Mouse (Mus musculus): ENCODE results near the gene Sct. TPM values are rescaled to one million over a fixed set of nuclear protein-coding genes. Genes with fewer than 3 reads are reported as not detected.

Sct gene
- polyA plus RNA-seq, 1 experiment from 2014 or later: 1.3 TPM

GRCm38 (mm10) chr7:141302702-141303268, 23.9 kb upstream of the Sct start:
- no peak for TF ChIP-seq EP300 (IDR thresholded peaks at IDR 0.05)
- no peak for TF ChIP-seq CTCF (IDR thresholded peaks at IDR 0.05)
- DNase-seq (ENCODE audit: low spot score): no peak
- Histone ChIP-seq H3K36me3 (ENCODE audit: insufficient read depth, low read length) (peaks cover 29% of the 10 kb centered on the region), H3K9ac (replicated peaks; ENCODE audit: low read depth) (no peak overlapping the region), H3K27me3 (replicated peaks; ENCODE audit: insufficient read depth, low read length) (no peaks in the 10 kb centered on the region), H3K4me1 (ENCODE audit: insufficient read depth, low read depth, low read length) (no peaks in the 10 kb centered on the region), H3K4me2 (replicated peaks; ENCODE audit: low read depth, low read length) (no peak overlapping the region), H3K9me3 (ENCODE audit: low read length) (no peaks in the 10 kb centered on the region), H3K4me3 (ENCODE audit: low read depth, low read length) (no peak overlapping the region), H3K27ac (ENCODE audit: low read length) (no peak overlapping the region)
- 95% methylated on average over 1 of the region's 1 CpGs for WGBS
- no peak for ATAC-seq

- Histone ChIP-seq H3K27me3 (replicated peaks; ENCODE audit: insufficient read depth, low read length) (no peaks in the 10 kb centered on the region), H3K36me3 (ENCODE audit: insufficient read depth, low read length) (peaks cover 29% of the 10 kb centered on the region), H3K4me1 (ENCODE audit: insufficient read depth, low read depth, low read length) (no peaks in the 10 kb centered on the region), H3K4me3 (ENCODE audit: low read depth, low read length) (no peak overlapping the region), H3K27ac (ENCODE audit: low read length) (no peak overlapping the region), H3K4me2 (replicated peaks; ENCODE audit: low read depth, low read length) (no peak overlapping the region), H3K9me3 (ENCODE audit: low read length) (no peaks in the 10 kb centered on the region), H3K9ac (replicated peaks; ENCODE audit: low read depth) (no peak overlapping the region)
- TF ChIP-seq CTCF (IDR thresholded peaks at IDR 0.05) (no peak), EP300 (IDR thresholded peaks at IDR 0.05) (no peak)
- WGBS: 93% methylated on average over 9 of the region's 9 CpGs
- ATAC-seq (no peak), DNase-seq (ENCODE audit: low spot score) (no peak)
Observed at GRCm38 (mm10) chr7:141301386-141301785, 22.5 kb upstream of the Sct start.

- TF ChIP-seq EP300 (IDR thresholded peaks at IDR 0.05) (no peak), CTCF (IDR thresholded peaks at IDR 0.05) (no peak)
- Histone ChIP-seq H3K36me3 (ENCODE audit: insufficient read depth, low read length) (peaks cover 10% of the 10 kb centered on the region; the same call in 1 of the 2 replicates), H3K4me2 (replicated peaks; ENCODE audit: low read depth, low read length) (no peak overlapping the region), H3K4me1 (ENCODE audit: insufficient read depth, low read depth, low read length) (peaks cover under 1% of the 10 kb centered on the region; the same call in 1 of the 2 replicates), H3K9ac (replicated peaks; ENCODE audit: low read depth) (no peak overlapping the region), H3K27ac (ENCODE audit: low read length) (no peak overlapping the region), H3K9me3 (ENCODE audit: low read length) (no peaks in the 10 kb centered on the region), H3K27me3 (replicated peaks; ENCODE audit: insufficient read depth, low read length) (peaks cover 10% of the 10 kb centered on the region), H3K4me3 (ENCODE audit: low read depth, low read length) (no peak overlapping the region)
- no peak for DNase-seq (ENCODE audit: low spot score)
- WGBS: 87% methylated on average over 8 of the region's 8 CpGs
- ATAC-seq: no peak
Observed at GRCm38 (mm10) chr7:141299175-141299574, 20.2 kb upstream of the Sct start.

GRCm38 (mm10) chr7:141297926-141298650, 19.2 kb upstream of the Sct start:
- H3K9me3 ChIP-seq (ENCODE audit: low read length): no peaks in the 10 kb centered on the region
- H3K27ac ChIP-seq (ENCODE audit: low read length): no peak overlapping the region
- no peak overlapping the region for H3K4me2 ChIP-seq (replicated peaks; ENCODE audit: low read depth, low read length)
- peaks cover 6% of the 10 kb centered on the region; the same call in 1 of the 2 replicates for H3K4me1 ChIP-seq (ENCODE audit: insufficient read depth, low read depth, low read length)
- DNase-seq (ENCODE audit: low spot score): no peak
- no peak for ATAC-seq
- H3K4me3 ChIP-seq (ENCODE audit: low read depth, low read length): no peak overlapping the region
- no peak overlapping the region for H3K9ac ChIP-seq (replicated peaks; ENCODE audit: low read depth)
- WGBS: 76% methylated on average over 3 of the region's 3 CpGs
- TF ChIP-seq EP300 (IDR thresholded peaks at IDR 0.05) (no peak), CTCF (IDR thresholded peaks at IDR 0.05) (no peak)
- peaks cover 21% of the 10 kb centered on the region for H3K27me3 ChIP-seq (replicated peaks; ENCODE audit: insufficient read depth, low read length)
- peaks cover 5% of the 10 kb centered on the region; the same call in 1 of the 2 replicates for H3K36me3 ChIP-seq (ENCODE audit: insufficient read depth, low read length)

- 3% methylated on average over 21 of the region's 22 CpGs for WGBS
- Histone ChIP-seq H3K9ac (replicated peaks; ENCODE audit: low read depth) (no peak overlapping the region), H3K9me3 (ENCODE audit: low read length) (no peaks in the 10 kb centered on the region), H3K4me3 (ENCODE audit: low read depth, low read length) (peak overlapping the region; percentile 15; the same call in 1 of the 2 replicates), H3K27me3 (replicated peaks; ENCODE audit: insufficient read depth, low read length) (peaks cover 45% of the 10 kb centered on the region), H3K27ac (ENCODE audit: low read length) (no peak overlapping the region), H3K36me3 (ENCODE audit: insufficient read depth, low read length) (no peaks in the 10 kb centered on the region), H3K4me1 (ENCODE audit: insufficient read depth, low read depth, low read length) (peaks cover 9% of the 10 kb centered on the region; the same call in 1 of the 2 replicates), H3K4me2 (replicated peaks; ENCODE audit: low read depth, low read length) (peak overlapping the region; percentile 54; the same call in 1 of the 2 replicates)
- TF ChIP-seq CTCF (IDR thresholded peaks at IDR 0.05): no peak
- ATAC-seq: peak; percentile 47
- no peak for DNase-seq (ENCODE audit: low spot score)
Observed at GRCm38 (mm10) chr7:141294479-141294878, 15.5 kb upstream of the Sct start.

- Histone ChIP-seq H3K4me3 (ENCODE audit: low read depth, low read length) (peak overlapping the region; percentile 15; the same call in 1 of the 2 replicates), H3K9me3 (ENCODE audit: low read length) (no peaks in the 10 kb centered on the region), H3K36me3 (ENCODE audit: insufficient read depth, low read length) (no peaks in the 10 kb centered on the region), H3K27me3 (replicated peaks; ENCODE audit: insufficient read depth, low read length) (peaks cover 45% of the 10 kb centered on the region), H3K4me2 (replicated peaks; ENCODE audit: low read depth, low read length) (peak overlapping the region; percentile 54), H3K9ac (replicated peaks; ENCODE audit: low read depth) (no peak overlapping the region), H3K4me1 (ENCODE audit: insufficient read depth, low read depth, low read length) (peaks cover 9% of the 10 kb centered on the region; the same call in 1 of the 2 replicates), H3K27ac (ENCODE audit: low read length) (no peak overlapping the region)
- ATAC-seq (peak; percentile 58), DNase-seq (ENCODE audit: low spot score) (peak; percentile 51)
- TF ChIP-seq CTCF (IDR thresholded peaks at IDR 0.05): peak; percentile 33; the same call in 1 of the 2 replicates
- no peak for TF ChIP-seq EP300 (IDR thresholded peaks at IDR 0.05)
- WGBS: 2% methylated on average over 45 of the region's 53 CpGs
Observed at GRCm38 (mm10) chr7:141293852-141294471, 15.0 kb upstream of the Sct start.
